Mouse (Mus musculus) thymus, adult 2 months (tissue): Measurements from ENCODE around the gene Thada.

Experiments used
- CTCF ChIP-seq: fragments of 200-500 bp; IDR thresholded peaks from 2 replicates; pipeline ENCODE4 v1.5.1; 2012; ENCODE audit warnings: mild to moderate bottlenecking, control low read depth, low read length, moderate library complexity, borderline replicate concordance; ENCODE audit not compliant: control insufficient read depth, poor library complexity, insufficient read depth; ENCODE audit errors: extremely low read depth
- POLR2A ChIP-seq: fragments of 200-500 bp; IDR thresholded peaks from 2 replicates; pipeline ENCODE4 v1.6.1; 2012; ENCODE audit warnings: mild to moderate bottlenecking, low read length, control low read depth, moderate library complexity; ENCODE audit not compliant: control insufficient read depth, poor library complexity, insufficient read depth; ENCODE audit errors: extremely low read depth

DNA sequence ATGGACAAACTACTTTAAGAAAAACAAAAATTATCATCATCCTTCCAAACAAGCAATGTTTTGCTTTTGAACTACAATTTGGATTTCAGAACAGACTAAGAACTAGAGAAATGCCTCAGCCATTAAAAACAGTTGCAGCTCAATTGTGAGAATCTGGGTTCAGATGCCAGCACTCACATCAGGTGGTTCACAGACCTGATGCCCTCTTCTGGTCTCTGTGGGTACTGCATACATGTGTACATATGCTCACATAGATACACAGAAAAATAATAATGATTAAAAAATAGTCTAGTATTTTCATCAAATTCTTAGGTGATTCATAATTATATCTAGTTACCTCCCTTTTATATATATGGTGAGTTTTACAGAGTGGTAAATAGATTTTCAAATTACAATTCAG lies 81.3 kb downstream of the Thada start:
- no peak for TF ChIP-seq POLR2A
- TF ChIP-seq CTCF = no peak
